Mouse (Mus musculus) olfactory bulb, adult 2 months (tissue): ENCODE data around the gene Phykpl.
"Not testable (repeated sequence)": the region's sequence is repeated elsewhere in the genome, so short reads cannot be mapped to it uniquely, and the experiment has no call there.

Experiments used
- CTCF ChIP-seq: fragments of 200-500 bp; IDR thresholded peaks from 2 replicates; pipeline ENCODE4 v1.5.1; 2012; ENCODE audit warnings: low read depth, mild to moderate bottlenecking, low read length, moderate library complexity; ENCODE audit not compliant: insufficient read depth
- POLR2A ChIP-seq: fragments of 200-500 bp; IDR thresholded peaks from 2 replicates; pipeline ENCODE4 v1.6.1; 2012; ENCODE audit warnings: mild to moderate bottlenecking, low read depth, low read length, moderate library complexity; ENCODE audit not compliant: insufficient read depth

DNA sequence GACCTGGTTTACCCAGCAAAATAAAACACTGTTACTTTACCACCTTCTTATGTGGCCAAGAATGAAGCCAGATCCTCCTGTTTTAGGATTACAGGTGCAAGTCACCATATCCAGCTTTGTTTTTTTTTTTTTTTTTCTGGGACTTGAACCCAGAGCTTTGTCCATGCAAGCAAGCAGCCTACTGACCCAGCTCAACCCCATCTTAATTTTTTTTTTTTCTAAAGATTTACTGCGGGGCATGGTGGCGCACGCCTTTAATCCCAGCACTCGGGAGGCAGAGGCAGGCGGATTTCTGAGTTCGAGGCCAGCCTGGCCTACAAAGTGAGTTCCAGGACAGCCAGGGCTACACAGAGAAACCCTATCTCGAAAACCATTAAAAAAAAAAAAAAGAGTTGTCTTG is 31.6 kb downstream of the Phykpl start:
- TF ChIP-seq POLR2A, CTCF: not testable (repeated sequence)
